Mouse (Mus musculus) macrophage (primary cell): ENCODE measurements around the gene Polr3k. TPM values are rescaled to one million over a fixed set of nuclear protein-coding genes. Genes with fewer than 3 reads are reported as not detected.

Experiments
- polyA plus RNA-seq: library from polyadenylated mRNA; stranded (reverse); fragments of 250-400 nt; gene quantifications from 3 replicates; pipeline ENCODE4 v1.2.4, GENCODE M21; 2018; ENCODE audit warnings: inconsistent platforms

Gene Polr3k
- polyA plus RNA-seq, 1 experiment from 2014 or later: 15.2 TPM

Other genes starting within 250 kb of the Polr3k start
- gene Gm29797, start 207.3 kb upstream of the Polr3k start, polyA plus RNA-seq: not detected in 3 replicates
- 0.15 TPM in 1 of 3 replicates, not detected in the others for gene Sox18, start 192.7 kb upstream of the Polr3k start, polyA plus RNA-seq
- gene Tcea2, start 184.0 kb upstream of the Polr3k start, polyA plus RNA-seq: 1.5 to 3.2 TPM (median 1.9 TPM) in 3 replicates
- 74.5 to 107 TPM (median 89.4 TPM) in 3 replicates for gene Rgs19, start 170.4 kb upstream of the Polr3k start, polyA plus RNA-seq
- not detected in 3 replicates for gene Lkaaear1, start 165.9 kb upstream of the Polr3k start, polyA plus RNA-seq
- 0.12 TPM in 1 of 3 replicates, not detected in the others for gene Oprl1, start 149.3 kb upstream of the Polr3k start, polyA plus RNA-seq
- not detected in 3 replicates for gene Myt1, start 101.0 kb upstream of the Polr3k start, polyA plus RNA-seq
- gene Pcmtd2, start 26.5 kb upstream of the Polr3k start, polyA plus RNA-seq: 8.6 to 22.6 TPM (median 14.6 TPM) in 3 replicates
- gene Gm14496, start 126.8 kb downstream of the Polr3k start, polyA plus RNA-seq: not detected in 3 replicates